Mouse (Mus musculus): ENCODE measurements at regions not wholly inside any gene's neighbourhood (a gene's known extent, or its start where the extent isn't known, plus 50 kb on each side); places are given as distances from the start of the nearest gene placed in this dataset.

DNA sequence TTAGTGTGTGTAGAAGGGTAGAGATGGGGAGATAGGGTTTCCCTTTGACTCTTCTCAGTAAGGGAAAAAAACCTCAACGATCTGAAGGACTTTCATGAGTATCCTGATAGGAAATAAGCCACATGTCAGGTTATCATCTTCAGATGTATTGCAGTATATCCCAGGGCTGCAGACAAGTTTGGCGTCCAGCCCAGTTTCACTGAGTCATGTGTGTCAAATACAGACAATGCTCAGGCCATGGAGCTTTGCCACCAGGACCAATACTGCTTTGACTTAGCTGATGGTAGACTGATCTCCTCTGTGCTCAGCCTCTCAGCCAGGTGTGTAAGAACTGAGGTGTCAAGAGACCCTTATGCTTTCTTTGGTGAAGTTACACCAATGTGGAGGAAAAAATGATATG lies 62.9 kb downstream of the Cst10 start:
- no peak for DNase-seq (ENCODE audit: low spot score in 2 of 2)

DNA sequence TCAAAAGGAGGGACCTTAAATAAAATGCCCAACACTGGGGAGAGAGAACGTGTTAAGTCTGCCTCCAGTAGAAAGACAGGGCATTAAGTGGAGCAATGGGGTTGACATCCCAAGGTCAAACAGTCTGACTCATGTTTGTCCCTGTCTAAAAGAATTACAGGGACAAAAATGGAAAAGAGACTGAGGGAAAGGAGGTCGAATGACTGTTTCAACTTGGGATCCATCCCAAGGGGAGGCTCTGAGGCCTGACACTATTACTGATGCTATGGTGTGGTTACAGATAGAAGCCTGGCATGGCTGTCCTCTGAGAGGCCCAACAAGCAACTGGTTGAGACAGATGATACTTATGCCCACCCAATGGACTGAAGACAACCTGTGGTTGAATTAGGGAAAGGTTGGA lies 67.6 kb downstream of the Cst10 start:
- DNase-seq (ENCODE audit: low spot score in 2 of 2), result no peak

DNA sequence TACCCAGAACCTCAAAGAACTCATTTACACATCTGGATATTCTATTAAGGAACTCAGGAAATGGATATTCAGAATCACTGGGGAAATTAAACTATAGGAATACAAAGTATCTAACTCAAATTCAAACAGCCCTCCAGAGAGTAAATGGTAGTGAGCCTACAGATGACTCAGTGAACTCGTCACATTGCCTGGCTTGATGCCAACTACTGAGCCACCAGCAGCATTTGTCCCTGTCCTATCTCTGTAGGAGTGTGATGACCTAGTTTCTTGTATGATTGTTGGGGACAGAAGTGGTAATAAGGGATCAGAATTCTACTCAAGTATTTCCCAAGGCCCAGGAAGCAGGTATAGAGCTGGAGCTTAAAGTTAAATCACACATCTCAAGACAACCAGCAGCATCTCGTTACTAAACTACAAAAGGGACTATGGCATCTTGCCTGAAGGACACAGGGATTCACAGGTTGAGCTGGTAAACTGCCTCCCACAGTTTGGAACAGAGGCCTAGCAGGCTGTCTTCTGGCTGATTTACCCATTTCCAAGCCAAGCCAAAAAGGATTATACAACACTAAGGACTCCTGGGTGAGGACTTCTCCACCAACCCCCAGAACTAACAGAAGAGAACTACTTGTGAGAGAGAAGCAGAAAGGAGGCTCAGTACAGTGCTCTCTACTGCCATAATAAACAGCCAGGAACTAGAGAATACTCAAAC lies 88.6 kb downstream of the Cst10 start:
- peak in 1 of 2 experiments; percentile 44 for DNase-seq (ENCODE audit: low spot score in 2 of 2)

DNA sequence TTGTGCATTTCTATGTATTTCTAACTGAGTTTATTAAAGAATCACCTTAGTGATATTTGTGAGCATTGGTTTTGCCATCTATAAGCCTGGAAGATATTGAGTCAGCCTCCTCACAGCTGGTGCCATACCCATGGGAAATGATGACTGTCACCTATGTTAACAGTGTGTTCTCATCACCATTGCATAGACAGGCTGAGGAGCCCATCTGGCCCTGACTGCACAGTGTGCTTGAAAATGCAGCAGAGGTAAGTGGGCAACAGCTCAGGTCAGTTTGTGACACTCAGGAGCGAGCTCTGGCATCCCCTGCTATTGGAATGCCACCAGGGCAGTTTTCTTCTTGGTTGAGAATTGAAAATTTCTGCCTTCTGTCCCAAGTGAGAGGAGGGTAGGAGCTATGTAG lies 108.0 kb downstream of the Cst10 start:
- DNase-seq (ENCODE audit: low spot score in 2 of 2), result no peak

DNA sequence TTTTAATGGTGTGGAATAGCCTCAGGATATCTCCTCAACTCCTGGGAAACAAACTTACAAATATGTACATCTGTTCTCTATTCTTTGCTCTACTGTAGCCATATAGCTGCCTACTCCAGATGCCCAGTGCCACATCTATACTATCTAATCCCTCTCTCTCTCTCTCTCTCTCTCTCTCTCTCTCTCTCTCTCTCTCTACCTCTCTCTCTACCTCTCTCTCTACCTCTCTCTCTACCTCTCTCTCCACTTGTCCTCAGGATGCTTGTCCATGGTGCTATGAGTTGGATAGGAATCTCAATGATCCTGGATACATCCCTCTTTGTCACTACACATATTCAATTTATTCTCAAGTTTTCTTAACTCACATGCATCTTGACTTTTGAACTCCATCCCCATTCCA lies 119.6 kb downstream of the Cst10 start:
- no peak for DNase-seq (ENCODE audit: low spot score in 2 of 2)

DNA sequence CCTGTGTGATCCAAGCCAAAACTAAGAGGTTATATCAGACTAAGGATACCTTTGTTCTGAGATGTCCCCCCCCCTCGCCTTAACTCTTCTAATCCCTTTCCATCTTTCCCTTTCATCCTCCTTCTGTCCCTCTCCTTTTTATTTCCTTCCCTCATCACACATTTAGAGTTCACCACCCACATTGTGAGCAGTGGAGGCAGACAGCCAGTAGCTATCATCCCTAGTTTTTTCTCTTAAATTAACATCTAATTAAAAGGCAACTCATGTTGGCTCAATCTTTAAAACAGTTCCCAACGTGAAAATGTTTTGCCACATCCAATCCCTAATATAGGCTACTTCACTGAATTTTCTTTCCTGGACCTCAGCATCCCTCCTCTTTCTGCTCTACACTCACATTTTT lies 138.0 kb downstream of the Cst10 start:
- peak in 1 of 2 experiments; percentile 39 for DNase-seq (ENCODE audit: low spot score in 2 of 2)

DNA sequence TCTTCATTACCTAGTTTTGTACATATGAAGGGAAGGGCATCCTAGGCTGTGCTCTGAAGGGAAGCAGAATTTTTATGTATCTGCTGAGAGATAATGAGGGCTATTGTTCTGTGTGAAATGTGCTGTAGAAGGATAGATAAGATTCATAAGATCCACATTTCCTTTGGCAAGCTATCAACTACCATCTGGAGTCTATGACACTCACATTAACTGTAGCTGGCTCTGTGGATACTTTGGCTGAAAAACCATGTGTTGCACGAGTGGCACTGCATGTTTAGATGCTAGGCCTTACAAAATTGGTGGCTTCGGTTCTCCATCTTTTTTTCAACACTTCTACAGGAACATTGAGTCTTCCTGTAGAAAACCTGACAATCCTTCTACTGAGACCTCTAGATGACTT lies 140.9 kb downstream of the Cst10 start:
- DNase-seq (ENCODE audit: low spot score in 2 of 2), result no peak

DNA sequence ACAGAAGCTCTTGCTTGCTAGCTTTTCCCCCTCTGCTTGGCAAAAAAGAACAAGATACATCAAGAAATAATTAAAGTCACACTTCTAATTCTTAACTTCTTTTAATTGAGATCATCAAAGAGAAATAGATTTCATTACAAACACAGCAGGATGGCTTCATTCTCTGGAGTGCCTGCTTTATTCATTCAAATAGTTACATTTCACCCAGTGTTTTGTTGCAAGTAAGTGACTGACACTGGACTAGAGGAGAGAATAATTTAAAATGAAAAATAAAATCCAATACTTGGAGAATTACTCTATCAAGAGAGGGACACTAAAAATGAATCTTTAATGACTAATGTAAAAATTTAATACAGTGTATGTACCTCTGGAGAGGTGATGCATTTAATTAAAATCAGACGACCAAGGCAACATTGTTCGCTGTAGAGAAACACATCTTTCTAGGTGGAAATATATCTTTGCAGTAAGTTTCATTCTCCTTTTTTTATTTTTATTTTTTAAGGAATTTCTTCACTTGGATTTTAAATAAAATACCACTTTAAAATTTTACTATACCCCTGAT lies 141.9 kb downstream of the Cst10 start:
- no peak for DNase-seq (ENCODE audit: low spot score in 2 of 2)

DNA sequence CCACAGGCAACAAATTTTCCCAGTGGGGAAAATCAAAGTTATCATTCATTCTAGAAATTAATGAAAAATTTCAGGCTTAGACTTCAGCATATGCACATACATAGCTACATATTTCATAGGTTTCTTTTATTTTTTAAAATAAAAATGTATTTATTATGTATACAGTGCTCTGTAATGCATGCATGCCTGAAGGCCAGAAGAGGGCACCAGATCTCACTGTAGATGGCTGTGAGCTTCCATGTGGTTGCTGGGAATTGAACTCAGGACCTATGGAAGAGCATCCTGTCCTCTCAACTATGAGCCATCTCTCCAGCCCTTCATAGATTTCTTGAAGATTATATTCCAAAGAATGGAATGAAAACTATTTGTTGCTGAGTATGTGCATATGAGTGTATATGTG lies 150.4 kb downstream of the Cst10 start:
- no peak for DNase-seq (ENCODE audit: low spot score in 2 of 2)

DNA sequence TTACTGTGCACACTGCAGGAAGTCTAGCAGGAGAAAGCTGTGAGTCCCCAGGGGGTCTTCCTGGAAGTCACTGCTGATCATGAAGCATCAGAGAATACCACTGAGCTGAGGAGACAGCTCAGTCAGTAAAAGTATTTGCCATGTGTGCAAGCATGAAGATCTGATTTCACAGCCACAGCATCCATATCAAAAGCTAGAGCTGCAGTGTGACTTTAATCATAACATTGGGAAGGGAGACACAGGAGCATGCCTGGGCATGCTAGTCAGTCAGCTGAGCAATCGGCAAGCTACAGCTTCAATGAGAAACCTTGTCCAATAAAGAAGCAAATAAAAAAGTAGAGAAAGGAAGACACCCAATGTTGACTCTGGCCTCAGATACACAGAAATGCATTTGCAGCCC lies 168.9 kb downstream of the Cst10 start:
- no peak for DNase-seq (ENCODE audit: low spot score in 2 of 2)

DNA sequence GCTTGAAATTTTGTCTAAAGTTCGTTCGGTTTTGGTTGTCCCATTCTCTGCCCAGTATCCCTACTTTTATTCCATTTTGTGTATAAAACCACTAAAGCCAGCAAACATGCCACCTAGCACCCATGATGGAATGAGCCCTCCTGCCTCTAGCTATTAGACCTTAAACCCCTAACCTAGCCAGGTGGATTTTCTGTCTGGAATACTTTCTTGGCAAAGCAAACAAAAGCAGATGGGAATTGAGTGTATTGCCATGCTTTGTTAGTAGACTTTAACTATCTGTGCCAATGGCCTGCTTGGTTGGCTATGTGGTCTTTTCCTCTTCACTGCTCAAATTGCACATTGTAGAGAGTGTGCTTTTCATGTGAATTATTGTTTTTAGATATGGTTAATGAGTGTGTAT lies 197.7 kb downstream of the Cst10 start:
- DNase-seq (ENCODE audit: low spot score in 2 of 2), result no peak

DNA sequence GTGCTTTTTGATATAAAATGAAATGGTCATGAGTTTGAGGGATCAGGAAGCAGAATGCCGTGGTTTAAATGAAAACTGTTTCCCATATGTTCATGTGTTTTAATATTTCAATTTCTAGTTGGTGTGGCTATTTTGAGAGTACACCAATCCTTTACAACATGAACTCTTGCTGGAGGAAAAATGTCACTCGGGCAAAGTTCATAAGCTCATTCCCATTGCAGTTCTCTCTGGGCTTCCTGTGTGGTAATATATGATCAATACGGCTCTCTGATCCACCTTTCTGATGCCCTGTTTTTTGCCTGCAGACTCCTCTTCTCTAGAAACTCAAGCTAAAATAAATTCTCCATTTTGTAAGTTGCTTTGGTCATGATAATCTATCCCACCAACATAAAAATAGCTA lies 208.5 kb downstream of the Cst10 start:
- no peak for DNase-seq (ENCODE audit: low spot score in 2 of 2)

DNA sequence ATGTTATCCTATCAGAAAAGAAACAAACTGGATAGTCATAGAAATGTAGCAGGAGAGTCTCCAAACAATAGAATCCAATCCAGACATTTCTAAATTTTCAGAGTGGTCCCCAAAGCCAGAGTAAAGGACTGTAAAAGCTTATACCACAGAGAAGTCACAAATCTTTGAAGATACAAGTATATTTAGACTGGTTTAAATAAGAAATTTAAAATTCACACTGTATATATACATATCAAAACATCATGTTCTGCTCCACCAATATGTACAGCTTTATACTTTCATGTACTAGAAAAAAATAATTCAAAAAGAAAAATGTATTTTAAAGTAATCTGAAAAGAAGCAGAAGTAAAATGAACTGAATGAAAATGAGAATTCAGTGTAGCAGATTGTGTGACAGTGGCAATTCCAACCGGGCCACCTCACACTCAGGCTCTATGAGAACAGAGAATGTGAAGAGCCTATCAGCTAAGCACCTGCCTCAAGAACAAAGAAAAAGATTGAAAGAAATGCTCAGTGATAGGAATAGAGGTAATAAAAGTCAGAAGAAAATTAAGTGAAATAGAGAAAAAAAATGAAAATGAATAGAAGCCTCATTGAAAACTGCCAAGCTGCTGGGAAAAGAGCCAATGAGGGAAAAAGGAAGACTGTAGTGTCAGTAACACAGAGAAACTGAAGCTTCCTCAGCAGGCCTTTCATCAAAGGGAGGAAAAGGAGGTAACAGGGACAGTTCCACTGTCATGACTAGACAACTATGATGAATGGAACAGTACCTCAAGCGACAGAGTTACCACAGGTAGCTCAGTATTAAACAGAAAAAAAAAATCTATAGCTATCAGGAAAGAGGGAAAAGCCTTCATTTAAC lies 209.5 kb downstream of the Cst10 start:
- no peak for DNase-seq (ENCODE audit: low spot score in 2 of 2)

DNA sequence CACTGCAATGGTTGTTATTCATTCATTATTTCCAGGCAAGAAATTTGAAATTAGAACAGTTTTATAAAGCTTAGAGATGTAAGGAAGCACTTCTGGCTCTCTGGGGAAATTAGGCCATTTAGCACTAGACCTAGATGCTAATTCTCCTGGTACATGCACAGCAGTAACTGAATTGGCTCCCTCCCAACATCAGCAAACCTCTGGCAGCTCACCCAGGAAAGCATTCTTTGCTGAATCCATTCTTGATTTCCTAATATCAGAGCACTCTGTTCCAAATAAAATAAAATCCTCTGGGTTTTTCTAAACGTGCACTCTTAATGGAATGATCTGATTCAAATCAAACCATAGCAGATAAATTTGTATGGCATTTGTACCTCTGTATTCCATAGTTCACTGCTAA lies 203.4 kb upstream of the Syndig1 start:
- peak in 1 of 2 experiments; percentile 9 for DNase-seq (ENCODE audit: low spot score in 2 of 2)

DNA sequence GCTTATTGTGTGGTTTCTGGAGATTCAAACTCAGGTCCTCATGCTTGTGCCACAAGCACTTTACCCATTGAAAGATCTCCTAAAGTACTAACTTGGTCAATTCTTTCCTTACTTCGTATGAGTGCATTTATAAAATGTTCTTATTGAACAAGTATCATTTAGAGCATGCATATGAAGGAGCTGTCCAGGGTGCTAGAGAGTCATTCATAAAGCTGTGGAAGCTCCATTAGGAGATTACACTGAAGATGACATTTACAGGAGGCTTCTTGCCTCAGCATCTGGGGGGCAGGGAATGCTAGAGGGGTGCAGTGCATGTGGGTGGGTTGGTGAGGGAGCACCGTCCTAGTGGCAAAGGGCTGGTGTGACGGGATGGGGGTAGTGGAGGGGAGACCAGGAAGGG lies 187.8 kb upstream of the Syndig1 start:
- DNase-seq (ENCODE audit: low spot score in 2 of 2), result no peak

DNA sequence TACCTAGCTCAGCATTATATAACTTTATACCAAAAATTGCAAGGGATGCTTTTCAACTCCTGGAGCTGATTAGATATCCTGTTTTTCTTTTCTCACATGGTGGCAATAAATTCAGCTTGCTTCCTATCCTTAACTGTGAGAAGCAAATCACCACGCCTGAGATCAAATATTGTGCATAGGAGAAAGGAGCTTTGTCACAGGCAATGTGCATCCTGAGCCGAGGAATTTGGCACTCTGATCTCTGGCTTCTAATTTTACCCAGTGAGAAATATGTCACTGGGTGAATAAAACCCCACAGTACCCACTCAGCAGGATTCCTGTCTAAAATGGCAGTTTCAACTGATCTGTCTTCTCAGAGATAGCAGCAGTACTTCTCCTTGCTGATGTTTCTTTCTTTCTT lies 177.2 kb upstream of the Syndig1 start:
- DNase-seq (ENCODE audit: low spot score in 2 of 2), result no peak

DNA sequence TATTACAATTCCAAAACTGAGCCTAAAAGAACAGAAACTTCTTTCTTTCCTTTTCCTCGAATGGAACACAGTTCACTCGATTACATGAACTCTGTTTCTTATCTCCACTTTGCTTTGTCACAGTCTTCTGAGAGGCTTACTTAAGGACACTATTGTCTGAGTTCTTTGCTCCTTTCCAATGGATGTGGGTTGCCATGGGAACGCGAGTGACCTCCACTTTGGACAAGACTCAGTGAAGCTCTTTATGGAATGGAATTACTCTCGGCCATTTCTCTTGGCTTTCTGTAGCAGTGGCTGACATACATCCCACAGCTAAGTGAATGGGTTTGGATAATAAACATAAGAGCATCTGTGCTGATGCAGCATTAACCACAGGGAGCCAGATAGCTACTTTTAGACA lies 167.9 kb upstream of the Syndig1 start:
- DNase-seq (ENCODE audit: low spot score in 2 of 2), result no peak

DNA sequence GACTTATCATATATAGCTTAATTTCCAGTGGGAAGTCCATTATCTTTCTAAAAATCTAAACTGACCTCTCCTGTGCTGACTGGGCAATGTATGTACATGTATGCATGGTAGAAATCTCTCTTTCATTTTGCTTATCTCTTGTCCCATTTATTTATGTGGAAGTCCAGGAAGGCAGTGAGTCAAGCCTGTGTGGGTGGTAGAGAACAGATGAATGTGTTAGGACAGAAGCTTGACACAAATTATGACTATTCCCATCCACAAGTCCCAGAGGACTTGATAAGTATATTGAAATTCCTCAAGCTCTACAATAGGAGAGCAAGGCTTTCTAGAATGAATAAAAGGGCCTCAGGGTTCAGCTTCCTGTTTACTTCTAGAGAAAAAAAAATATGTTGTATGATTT lies 164.6 kb upstream of the Syndig1 start:
- peak in 1 of 2 experiments; percentile 12 for DNase-seq (ENCODE audit: low spot score in 2 of 2)

DNA sequence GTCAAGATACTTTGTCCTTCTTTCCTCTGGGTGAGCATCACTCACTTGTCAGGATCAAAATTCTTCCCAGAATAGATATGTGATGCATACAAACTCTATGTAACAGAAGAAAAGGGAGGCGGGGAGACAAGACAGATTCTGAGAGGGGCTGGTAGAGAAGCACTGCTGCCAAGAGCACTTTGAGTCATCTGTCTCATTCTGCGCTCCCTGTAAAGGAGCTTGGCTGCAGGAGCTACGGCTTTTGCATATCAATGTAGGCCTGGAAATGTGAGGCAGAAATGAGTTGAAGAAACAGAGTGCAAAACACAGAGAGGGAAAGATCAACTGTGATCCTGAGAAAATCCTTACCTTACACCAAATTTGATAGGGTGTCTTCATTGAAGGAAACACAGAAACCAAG lies 162.6 kb upstream of the Syndig1 start:
- peak; percentile 22 to 41 for DNase-seq (ENCODE audit: low spot score in 2 of 2)

DNA sequence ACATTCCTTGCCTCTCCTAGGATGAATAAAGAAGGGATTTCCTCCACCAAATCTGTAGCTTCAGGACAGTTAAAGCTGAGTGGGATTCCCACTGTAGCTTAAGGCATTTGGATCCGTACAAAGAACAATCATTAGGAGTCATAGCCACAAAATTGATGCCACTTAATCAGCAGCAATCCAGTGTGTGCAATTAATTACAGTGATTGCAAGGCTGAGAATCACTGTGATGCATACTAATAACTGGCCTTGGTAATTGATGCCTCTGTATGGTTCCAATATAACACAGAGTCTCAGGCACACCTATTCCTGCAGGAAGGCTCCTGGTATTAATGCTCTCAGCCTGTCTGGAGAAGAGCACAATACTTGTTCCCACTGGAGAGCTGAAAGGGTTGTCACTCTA lies 157.1 kb upstream of the Syndig1 start:
- DNase-seq (ENCODE audit: low spot score in 2 of 2), result no peak

DNA sequence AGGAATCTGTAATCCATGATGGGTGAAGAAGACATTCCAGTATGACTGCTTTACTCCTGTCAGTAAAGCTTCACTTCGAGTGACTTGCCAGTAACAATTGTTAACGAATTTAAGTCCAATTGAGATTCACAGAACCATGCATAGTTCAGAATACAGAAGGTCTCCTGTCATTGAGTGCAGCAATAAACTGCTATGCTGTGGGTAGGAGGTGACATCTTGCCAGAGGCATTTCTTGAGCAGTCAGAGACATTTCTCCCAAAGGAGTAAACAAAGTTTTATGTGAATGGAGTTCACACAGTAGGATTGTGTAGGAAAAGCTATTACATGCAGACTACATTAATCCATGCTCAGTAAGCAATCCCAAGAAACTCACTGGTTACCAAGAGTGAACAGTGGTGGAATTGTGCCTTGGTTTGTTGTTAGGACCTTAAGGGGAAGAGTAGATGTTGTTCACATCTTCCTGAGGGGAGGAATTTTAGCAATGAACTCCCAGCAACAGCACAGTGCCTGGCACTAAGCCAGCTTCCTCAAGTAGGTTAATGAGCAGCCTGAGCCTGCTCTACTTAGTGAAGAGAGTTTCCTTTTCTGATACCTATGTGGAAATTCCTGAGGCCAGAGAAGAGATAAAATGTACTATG lies 149.1 kb upstream of the Syndig1 start:
- DNase-seq (ENCODE audit: low spot score in 2 of 2), result peak in 1 of 2 experiments; percentile 24

DNA sequence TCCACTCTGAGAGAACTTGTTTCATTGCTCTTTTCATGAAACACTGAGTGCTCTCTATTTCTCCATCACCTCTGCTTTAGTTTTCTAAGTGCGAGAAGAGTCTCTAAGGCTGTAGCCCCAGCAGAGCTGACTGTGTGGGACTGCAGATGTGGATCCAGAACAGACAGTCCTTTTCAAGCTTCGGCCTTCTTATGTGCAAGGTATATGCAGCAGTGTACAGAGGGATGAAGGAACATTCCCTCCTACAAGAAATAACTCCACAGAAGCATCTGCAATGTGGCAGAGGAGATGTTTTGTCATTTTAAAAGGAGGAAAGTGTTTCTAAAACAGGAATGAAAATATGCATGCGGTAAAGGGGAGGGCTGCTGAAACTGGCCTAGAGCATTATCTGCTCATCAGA lies 106.7 kb upstream of the Syndig1 start:
- DNase-seq (ENCODE audit: low spot score in 2 of 2), result no peak

DNA sequence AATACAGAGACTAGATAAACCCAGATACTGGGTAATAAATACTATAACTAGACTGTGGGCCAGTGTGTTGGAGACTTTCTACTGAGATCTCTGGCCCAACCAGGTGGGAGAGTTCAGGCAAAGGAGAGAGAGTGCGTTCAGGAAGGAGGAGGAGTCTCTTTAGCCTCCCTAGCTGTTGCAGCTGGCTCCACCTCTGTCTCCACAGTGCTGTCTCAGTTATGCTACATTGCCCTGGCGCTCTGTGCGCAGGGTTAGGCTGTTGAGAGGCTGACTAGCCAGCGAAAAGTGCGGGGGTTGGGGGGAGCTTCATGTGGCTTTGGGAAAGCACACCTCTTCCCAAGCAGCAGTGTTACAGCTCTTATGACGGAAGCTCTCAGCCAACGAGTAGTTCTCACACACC lies 104.7 kb upstream of the Syndig1 start:
- DNase-seq (ENCODE audit: low spot score in 2 of 2), result no peak
